7 mouse cellular contexts compared by ENCODE assay signal in genomic region chr2:51145838-51146470, GRCm38 (mm10). TPM values are rescaled to one million over a fixed set of nuclear protein-coding genes. Genes with fewer than 3 reads are reported as not detected.
A peak's percentile ranks its signal among the peaks of the same experiment; 100 is the strongest.
DNase-seq lines count a peak whose midpoint lies in the region; ATAC-seq lines count a peak whose summit lies in the region.

No protein-coding gene starts in this region.

- H3K9me3 ChIP-seq in intestine, embryonic 14.5 days (ENCODE audit: control insufficient read depth, low read length), result no peaks in the 10 kb centered on the region
- H3K9me3 ChIP-seq in limb, embryonic 11.5 days (ENCODE audit: control insufficient read depth, low read length), result no peaks in the 10 kb centered on the region
- H3K9me3 ChIP-seq in midbrain, embryonic 13.5 days, result no peaks in the 10 kb centered on the region

- peak overlapping the region; percentile 92 for H3K4me3 ChIP-seq in intestine, embryonic 14.5 days (ENCODE audit: low read depth, low read length)
- H3K4me3 ChIP-seq in limb, embryonic 11.5 days (ENCODE audit: low read depth, low read length), result peak overlapping the region; percentile 87
- peak overlapping the region; percentile 86 for H3K4me3 ChIP-seq in midbrain, embryonic 13.5 days (replicated peaks)

- peak; percentile 25 to 58 for DNase-seq in adrenal gland, postnatal 36 days
- peak; percentile 80 for DNase-seq in cerebellum, postnatal 36 days
- peak; percentile 52 for DNase-seq in gastrocnemius, postnatal 10 days
- DNase-seq in intestine, embryonic 14.5 days (ENCODE audit: low spot score), result no peak
- peak; percentile 59 for DNase-seq in limb, embryonic 11.5 days (ENCODE audit: low spot score)

- peak overlapping the region; percentile 92 for H3K27ac ChIP-seq in intestine, embryonic 14.5 days (ENCODE audit: low read depth)
- H3K27ac ChIP-seq in limb, embryonic 11.5 days (replicated peaks; ENCODE audit: low read depth, low read length), result peak overlapping the region; percentile 14; the same call in 1 of the 2 replicates
- H3K27ac ChIP-seq in midbrain, embryonic 13.5 days, result peak overlapping the region; percentile 95

- WGBS in intestine, embryonic 14.5 days, result 7% methylated on average over 7 of the region's 7 CpGs
- WGBS in limb, embryonic 11.5 days, result 11% methylated on average over 7 of the region's 7 CpGs
- 2% methylated on average over 7 of the region's 7 CpGs for WGBS in midbrain, embryonic 13.5 days

- peak overlapping the region; percentile 95 for H3K9ac ChIP-seq in intestine, embryonic 14.5 days (ENCODE audit: low read length)
- H3K9ac ChIP-seq in limb, embryonic 11.5 days (ENCODE audit: low read length), result peak overlapping the region; percentile 94
- peak overlapping the region; percentile 98 for H3K9ac ChIP-seq in midbrain, embryonic 13.5 days (replicated peaks)

- H3K4me2 ChIP-seq in intestine, embryonic 14.5 days (ENCODE audit: low read length), result peak overlapping the region; percentile 65
- H3K4me2 ChIP-seq in limb, embryonic 11.5 days (ENCODE audit: low read depth, severe bottlenecking), result peak overlapping the region; percentile 48
- H3K4me2 ChIP-seq in midbrain, embryonic 13.5 days (replicated peaks), result peak overlapping the region; percentile 57

- no peak for ATAC-seq in intestine, embryonic 14.5 days (replicated peaks; ENCODE audit: low FRiP score, low TSS enrichment, low read depth)
- ATAC-seq in limb, embryonic 11.5 days (ENCODE audit: insufficient number of reproducible peaks, low FRiP score, low TSS enrichment, low read depth), result no peak
- ATAC-seq in midbrain, embryonic 13.5 days, result 0 out of 2 replicates have a peak, but pooled peaks have one; percentile 18
- no peak for ATAC-seq in inflammation-experienced regulatory T-cells, adult 6 months

- H3K36me3 ChIP-seq in intestine, embryonic 14.5 days (ENCODE audit: control insufficient read depth, insufficient read depth, low read length), result peaks cover 18% of the 10 kb centered on the region
- no peaks in the 10 kb centered on the region for H3K36me3 ChIP-seq in limb, embryonic 11.5 days (ENCODE audit: control insufficient read depth, insufficient read depth, low read length)
- H3K36me3 ChIP-seq in midbrain, embryonic 13.5 days, result 0 out of 2 replicates have a peak, but pooled peaks cover 3% of the 10 kb centered on the region

- H3K4me1 ChIP-seq in intestine, embryonic 14.5 days (replicated peaks; ENCODE audit: control insufficient read depth, insufficient read depth, low read length), result peaks cover 42% of the 10 kb centered on the region
- H3K4me1 ChIP-seq in limb, embryonic 11.5 days (ENCODE audit: control insufficient read depth, insufficient read depth, low read length), result peaks cover 23% of the 10 kb centered on the region
- peaks cover 43% of the 10 kb centered on the region for H3K4me1 ChIP-seq in midbrain, embryonic 13.5 days (replicated peaks)

- H3K27me3 ChIP-seq in intestine, embryonic 14.5 days (replicated peaks; ENCODE audit: control insufficient read depth, insufficient read depth, low read length), result no peaks in the 10 kb centered on the region
- H3K27me3 ChIP-seq in limb, embryonic 11.5 days (ENCODE audit: control insufficient read depth, insufficient read depth, low read length), result no peaks in the 10 kb centered on the region
- no peaks in the 10 kb centered on the region for H3K27me3 ChIP-seq in midbrain, embryonic 13.5 days

RNA-seq across cellular contexts. Expression of gene Rnd3, which starts 3.0 kb away (rescaled TPM):
- 10 to 100 TPM; 33.3 to 48.6 TPM for total RNA-seq in adrenal gland, postnatal 36 days (2021)
- total RNA-seq in gastrocnemius, postnatal 10 days (2021), result 10 to 100 TPM; 17.8 to 23.4 TPM
- 85.0 and 104 TPM in 2 replicates for polyA plus RNA-seq in intestine, embryonic 14.5 days (2014; fragmentation: Nextera tagmentation; extraction: Ambion mirVana)
- polyA plus RNA-seq in limb, embryonic 11.5 days (2014; fragmentation: Nextera tagmentation; extraction: Ambion mirVana), result 136 and 156 TPM in 2 replicates
- 325 and 347 TPM in 2 replicates for polyA plus RNA-seq in midbrain, embryonic 13.5 days (2015; fragmentation: Nextera tagmentation; extraction: Ambion mirVana)
- 1 to 10 TPM in 1 of 3 experiments, under 1 TPM in 1, not detected in 1; 0.15 to 1.4 TPM for polyA plus RNA-seq in inflammation-experienced regulatory T-cells, adult 6 months (2017; shearing (Covaris generic))

Comparison
In these comparisons a context has a peak if more than half of its experiments do, and no peak if none do; other contexts are left out.
1. H3K27ac ChIP-seq: peak in every context shown above with its lines; median percentile 95 in midbrain, embryonic 13.5 days; 92 in intestine, embryonic 14.5 days; 14 in limb, embryonic 11.5 days.
2. RNA of gene Rnd3, which starts 3.0 kb away (polyA plus RNA-seq): 325 to 347 TPM in midbrain, embryonic 13.5 days, 136 to 156 TPM in limb, embryonic 11.5 days and 85.0 to 104 TPM in intestine, embryonic 14.5 days; 0.15 to 1.4 TPM in inflammation-experienced regulatory T-cells, adult 6 months; every median in the first group is over 10 times any median in the second.
3. Peak in every context shown above with its lines, with median percentiles within 50 percentile points of each other: H3K4me2 ChIP-seq, H3K4me3 ChIP-seq and H3K9ac ChIP-seq.